Mouse (Mus musculus): Measurements from ENCODE around the gene Ezh1.

Gene Ezh1

GRCm38 (mm10) chr11:101226065-101226701 is at the start of gene Ezh1:
Gene Ezh1, minus strand, starts transcription at chr11:101226463.
- peak; percentile 86 for DNase-seq

GRCm38 (mm10) chr11:101275309-101275708 is 49.0 kb upstream of the Ezh1 start:
- DNase-seq: no peak

DNA sequence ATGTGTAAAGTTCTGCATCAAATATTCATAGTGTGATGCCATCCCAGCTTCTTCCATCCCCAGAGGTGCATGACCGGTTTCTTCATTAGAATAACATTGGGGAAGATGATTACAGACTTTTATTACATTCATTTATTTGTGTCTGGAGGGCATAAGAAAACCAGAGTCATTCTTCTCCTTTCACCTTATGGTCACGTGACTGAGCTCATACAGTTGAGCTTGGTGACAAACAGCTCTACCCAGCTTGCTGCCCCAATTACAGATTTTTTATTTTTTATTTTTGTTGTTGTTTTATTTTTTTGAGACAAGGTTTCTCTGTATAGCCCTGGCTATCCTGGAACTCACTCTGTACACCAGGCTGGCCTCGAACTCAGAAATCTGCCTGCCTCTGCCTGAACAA is 46.2 kb upstream of the Ezh1 start:
- DNase-seq: no peak

GRCm38 (mm10) chr11:101269577-101270116 is 43.4 kb upstream of the Ezh1 start:
- DNase-seq: peak; percentile 80

DNA sequence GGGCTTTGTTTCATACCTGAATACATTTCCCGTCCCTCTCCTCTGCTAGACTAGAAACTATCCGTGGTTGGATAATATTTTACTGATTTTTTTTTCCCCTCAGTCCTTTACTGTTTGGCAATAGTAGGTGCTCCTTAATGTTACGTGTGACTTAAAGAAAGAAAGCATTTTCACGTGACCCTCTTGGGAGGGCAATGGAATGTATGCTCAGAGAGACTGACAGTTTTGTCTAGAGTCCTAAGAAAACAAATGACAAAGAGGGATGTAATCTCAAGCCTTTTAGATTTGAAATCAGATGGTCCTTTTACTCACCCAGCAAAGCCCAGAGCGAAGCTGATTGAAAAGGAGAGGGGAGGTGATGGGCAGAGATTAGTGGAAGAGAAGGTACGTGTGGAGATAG is 39.6 kb upstream of the Ezh1 start:
- DNase-seq: no peak

DNA sequence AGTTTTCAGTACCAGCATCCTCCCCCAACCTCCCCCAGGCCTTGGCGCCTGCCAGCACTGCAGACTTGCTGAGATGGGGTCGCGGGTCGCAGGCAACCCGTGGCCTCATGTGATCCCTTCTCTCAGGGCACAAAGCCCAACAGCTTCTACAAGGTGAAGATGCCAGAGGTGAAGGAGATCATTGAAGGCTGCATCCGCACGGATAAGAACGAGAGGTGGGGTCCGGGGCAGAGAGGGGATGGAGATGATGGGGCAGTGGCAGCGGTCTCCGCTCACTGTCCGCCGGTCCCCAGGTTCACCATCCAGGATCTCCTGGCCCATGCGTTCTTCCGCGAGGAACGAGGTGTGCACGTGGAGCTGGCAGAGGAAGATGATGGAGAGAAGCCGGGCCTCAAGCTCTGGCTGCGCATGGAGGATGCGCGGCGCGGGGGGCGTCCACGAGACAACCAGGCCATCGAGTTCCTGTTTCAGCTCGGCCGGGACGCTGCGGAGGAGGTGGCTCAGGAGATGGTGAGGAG is 38.8 kb upstream of the Ezh1 start:
- DNase-seq: peak; percentile 40

GRCm38 (mm10) chr11:101263989-101264280 is 37.7 kb upstream of the Ezh1 start:
- no peak for DNase-seq

GRCm38 (mm10) chr11:101263138-101263988 is 37.1 kb upstream of the Ezh1 start:
- DNase-seq: no peak

DNA sequence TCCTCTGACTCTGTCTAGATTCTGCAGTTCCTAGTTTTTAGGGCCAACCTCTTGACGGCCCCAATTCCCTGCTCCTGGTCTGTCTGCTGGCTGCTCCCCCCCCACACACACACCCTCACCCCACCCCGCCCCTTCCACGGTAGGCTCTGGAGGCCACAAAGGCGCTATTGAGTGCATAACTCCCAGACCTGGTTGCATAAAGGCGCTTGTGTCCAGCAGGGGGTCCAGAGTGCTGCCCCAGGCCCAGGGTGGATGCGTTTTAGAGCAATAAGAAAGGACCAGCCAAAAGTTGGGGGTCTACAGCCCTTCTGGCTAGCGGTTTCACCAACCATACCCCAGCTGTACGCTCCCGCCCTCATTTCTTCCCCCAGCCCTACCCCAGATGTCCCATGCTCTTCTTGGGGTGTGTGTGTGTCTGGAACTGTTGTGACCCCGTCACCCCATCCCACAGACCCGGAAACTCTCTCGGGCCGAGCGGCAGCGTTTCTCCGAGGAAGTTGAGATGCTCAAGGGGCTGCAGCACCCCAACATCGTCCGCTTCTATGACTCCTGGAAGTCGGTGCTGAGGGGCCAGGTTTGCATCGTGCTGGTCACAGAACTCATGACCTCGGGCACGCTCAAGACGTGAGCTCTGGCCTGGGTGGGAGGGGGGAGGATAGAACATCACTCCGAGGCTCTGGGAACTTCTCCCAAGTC is 36.2 kb upstream of the Ezh1 start:
- DNase-seq: peak; percentile 64

GRCm38 (mm10) chr11:101260826-101261380 is 34.6 kb upstream of the Ezh1 start:
- DNase-seq: no peak

- DNase-seq: peak; percentile 79
Observed at GRCm38 (mm10) chr11:101259948-101260825, 33.9 kb upstream of the Ezh1 start, which contains the start of gene Wnk4. Gene Wnk4, plus strand, starts transcription at chr11:101260567.

GRCm38 (mm10) chr11:101259261-101259712 is 33.0 kb upstream of the Ezh1 start:
- DNase-seq: no peak

- DNase-seq: no peak
Observed at GRCm38 (mm10) chr11:101255826-101256775, 29.8 kb upstream of the Ezh1 start.

DNA sequence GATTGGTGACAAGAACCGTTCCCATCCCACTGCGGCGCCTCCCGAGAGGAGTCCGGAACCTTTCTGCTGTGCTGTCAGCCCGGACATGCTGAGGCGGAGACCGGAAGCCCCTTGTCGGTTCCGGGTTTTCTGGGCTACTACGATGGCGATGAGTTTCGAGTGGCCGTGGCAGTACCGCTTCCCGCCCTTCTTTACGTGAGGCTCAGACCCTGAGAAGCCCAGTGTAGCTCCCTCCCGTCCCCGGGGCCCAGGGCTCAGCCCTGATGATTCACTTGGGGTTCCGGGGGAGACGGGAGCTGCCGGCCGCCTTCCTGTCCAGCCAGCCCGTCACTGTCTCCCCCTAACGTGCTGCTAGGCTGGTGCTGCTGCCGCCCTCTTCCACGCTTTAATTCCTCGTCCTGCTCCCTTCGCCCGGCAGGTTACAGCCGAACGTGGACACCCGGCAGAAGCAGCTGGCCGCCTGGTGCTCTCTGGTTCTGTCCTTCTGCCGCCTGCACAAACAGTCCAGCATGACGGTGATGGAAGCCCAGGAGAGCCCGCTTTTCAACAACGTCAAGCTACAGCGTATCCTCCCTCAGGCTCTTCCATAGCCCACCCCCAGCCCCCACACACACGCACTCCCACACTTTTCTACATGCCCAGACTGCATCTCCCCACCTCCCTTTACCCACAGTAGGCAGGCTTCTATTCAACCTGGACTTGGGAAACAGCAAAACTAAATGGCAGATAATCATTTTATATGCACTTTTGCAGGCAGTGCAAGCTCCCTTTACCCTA is 27.5 kb upstream of the Ezh1 start, which contains the start of gene Vps25:
TSS of gene Vps25 (plus strand) at position 95 of the 777 bp plus-strand sequence.
- peak; percentile 92 for DNase-seq

GRCm38 (mm10) chr11:101252941-101253340 is 26.7 kb upstream of the Ezh1 start:
- DNase-seq: no peak

GRCm38 (mm10) chr11:101251031-101251430 is 24.8 kb upstream of the Ezh1 start:
- no peak for DNase-seq

DNA sequence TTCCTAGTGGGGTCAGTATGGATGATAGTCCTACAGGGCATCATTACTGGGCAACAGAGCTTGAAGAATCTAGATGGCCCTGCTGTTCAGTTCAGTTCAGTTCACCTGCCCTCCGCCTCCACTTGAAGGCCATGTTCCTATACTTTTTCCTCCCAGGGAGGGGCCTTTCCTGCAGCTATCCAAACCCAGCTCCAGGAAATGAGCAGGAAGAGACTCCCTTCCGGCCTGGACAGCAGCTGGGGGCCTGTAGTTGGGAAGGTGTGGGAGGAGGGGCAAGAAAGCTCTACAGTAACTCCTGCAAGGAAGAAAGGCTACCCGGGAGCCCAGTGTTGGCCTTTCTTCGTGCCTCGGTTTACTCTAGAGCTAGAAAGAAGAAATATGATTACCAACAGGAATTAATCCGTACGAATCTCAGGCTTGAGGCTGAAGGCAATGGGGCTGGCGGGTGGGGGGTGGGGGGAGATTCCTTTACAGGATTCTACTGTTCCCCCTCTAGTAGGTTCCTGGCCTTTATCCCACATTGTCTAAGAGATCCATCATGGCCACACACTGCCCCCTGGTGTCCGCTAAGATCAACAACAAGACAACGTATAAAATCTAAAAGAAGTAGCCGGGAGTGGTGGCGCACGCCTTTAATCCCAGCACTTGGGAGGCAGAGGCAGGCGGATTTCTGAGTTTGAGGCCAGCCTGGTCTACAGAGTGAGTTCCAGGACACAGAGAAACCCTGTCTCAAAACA is 22.2 kb upstream of the Ezh1 start:
- DNase-seq: peak; percentile 83

GRCm38 (mm10) chr11:101247521-101248030 is 21.3 kb upstream of the Ezh1 start:
- DNase-seq: no peak

GRCm38 (mm10) chr11:101246702-101247012 is 20.4 kb upstream of the Ezh1 start:
- DNase-seq: no peak

Measured in retina, postnatal 1 day (tissue).